Mouse (Mus musculus): ENCODE measurements around the gene Numa1. TPM values are rescaled to one million over a fixed set of nuclear protein-coding genes. Genes with fewer than 3 reads are reported as not detected.

The Numa1 gene
- 39.7 and 41.7 TPM in 2 replicates for polyA plus RNA-seq (2015; fragmentation: Nextera tagmentation; extraction: Ambion mirVana)

- ATAC-seq (ENCODE audit: extremely low read depth, insufficient number of reproducible peaks, low FRiP score, low TSS enrichment), result peak; percentile 97
- H3K27me3 ChIP-seq (replicated peaks), result no peaks in the 10 kb centered on the region
- H3K4me2 ChIP-seq, result peak within 1 kb of the TSS; percentile 82
- H3K27ac ChIP-seq (replicated peaks), result peak within 1 kb of the TSS; percentile 80
- H3K9ac ChIP-seq, result peak within 1 kb of the TSS; percentile 93
- peaks cover 34% of the 10 kb centered on the region for H3K4me1 ChIP-seq
- WGBS, result under 1% methylated on average over 40 of the region's 40 CpGs
- H3K36me3 ChIP-seq, result 0 out of 2 replicates have a peak, but pooled peaks cover 4% of the 10 kb centered on the region
- H3K9me3 ChIP-seq, result no peaks in the 10 kb centered on the region
- H3K4me3 ChIP-seq, result peak within 1 kb of the TSS; percentile 89
Observed at GRCm38 (mm10) chr7:101933751-101934240, at the start of gene Numa1, which contains the start of gene Lrrc51. Gene Numa1, plus strand, starts transcription at chr7:101934111. Gene Lrrc51, minus strand, starts transcription at chr7:101933895.

DNA sequence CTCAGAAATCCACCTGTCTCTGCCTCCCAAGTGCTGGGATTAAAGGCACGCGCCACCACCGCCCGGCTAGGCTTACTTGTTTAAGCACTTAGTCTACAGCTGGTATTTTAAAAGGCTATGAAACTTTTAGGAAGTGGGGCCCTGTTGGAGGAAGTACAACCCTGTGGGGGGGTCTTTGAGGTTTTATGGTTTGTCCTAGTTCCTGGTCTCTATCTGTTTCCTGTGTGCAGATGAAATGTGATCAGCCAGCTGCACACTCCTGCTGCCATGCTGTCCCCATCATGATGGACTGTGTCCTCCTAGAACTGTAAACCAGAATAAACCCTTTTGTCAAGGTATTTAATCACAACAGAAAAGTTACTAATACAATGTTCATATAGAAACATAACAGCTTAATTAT, 49.8 kb upstream of the Numa1 start:
- Histone ChIP-seq H3K4me1 (no peaks in the 10 kb centered on the region), H3K27ac (replicated peaks) (no peak overlapping the region), H3K4me3 (no peak overlapping the region), H3K9ac (no peak overlapping the region), H3K9me3 (no peaks in the 10 kb centered on the region), H3K4me2 (no peak overlapping the region), H3K36me3 (no peaks in the 10 kb centered on the region), H3K27me3 (replicated peaks) (0 out of 2 replicates have a peak, but pooled peaks cover 2% of the 10 kb centered on the region)
- no peak for ATAC-seq (ENCODE audit: extremely low read depth, insufficient number of reproducible peaks, low FRiP score, low TSS enrichment)
- 96% methylated on average over 4 of the region's 4 CpGs for WGBS

- Histone ChIP-seq H3K27ac (replicated peaks) (no peak overlapping the region), H3K36me3 (no peaks in the 10 kb centered on the region), H3K9me3 (no peaks in the 10 kb centered on the region), H3K4me3 (no peak overlapping the region), H3K27me3 (replicated peaks) (0 out of 2 replicates have a peak, but pooled peaks cover 3% of the 10 kb centered on the region), H3K9ac (no peak overlapping the region), H3K4me1 (no peaks in the 10 kb centered on the region), H3K4me2 (no peak overlapping the region)
- WGBS, result 72% methylated on average over 6 of the region's 6 CpGs
- ATAC-seq (ENCODE audit: extremely low read depth, insufficient number of reproducible peaks, low FRiP score, low TSS enrichment), result no peak
Observed at GRCm38 (mm10) chr7:101886274-101886673, 47.6 kb upstream of the Numa1 start.

DNA sequence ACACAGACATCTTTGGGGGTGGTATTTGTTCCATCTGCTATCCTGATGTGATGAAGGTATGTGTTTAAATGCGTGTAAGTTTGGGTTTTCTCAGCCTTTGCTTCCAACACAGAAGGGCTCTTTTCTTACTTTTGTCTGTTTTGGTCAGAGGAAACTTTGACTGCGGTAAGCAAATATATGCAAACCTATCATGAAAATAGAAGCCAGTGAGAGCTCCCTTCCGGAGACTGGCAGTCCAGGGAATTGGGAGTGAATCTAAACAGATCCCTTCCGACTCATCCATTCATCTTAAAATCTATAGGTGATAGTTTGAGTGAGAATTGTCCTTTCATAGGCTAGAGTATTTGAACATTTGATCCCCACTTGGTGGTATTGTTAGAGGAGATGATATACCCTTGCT, 45.5 kb upstream of the Numa1 start:
- Histone ChIP-seq H3K27ac (replicated peaks) (no peak overlapping the region), H3K9ac (no peak overlapping the region), H3K4me1 (no peaks in the 10 kb centered on the region), H3K4me2 (no peak overlapping the region), H3K4me3 (no peak overlapping the region), H3K36me3 (no peaks in the 10 kb centered on the region), H3K27me3 (replicated peaks) (0 out of 2 replicates have a peak, but pooled peaks cover 3% of the 10 kb centered on the region), H3K9me3 (no peaks in the 10 kb centered on the region)
- no peak for ATAC-seq (ENCODE audit: extremely low read depth, insufficient number of reproducible peaks, low FRiP score, low TSS enrichment)
- WGBS, result 75% methylated on average over 4 of the region's 4 CpGs

DNA sequence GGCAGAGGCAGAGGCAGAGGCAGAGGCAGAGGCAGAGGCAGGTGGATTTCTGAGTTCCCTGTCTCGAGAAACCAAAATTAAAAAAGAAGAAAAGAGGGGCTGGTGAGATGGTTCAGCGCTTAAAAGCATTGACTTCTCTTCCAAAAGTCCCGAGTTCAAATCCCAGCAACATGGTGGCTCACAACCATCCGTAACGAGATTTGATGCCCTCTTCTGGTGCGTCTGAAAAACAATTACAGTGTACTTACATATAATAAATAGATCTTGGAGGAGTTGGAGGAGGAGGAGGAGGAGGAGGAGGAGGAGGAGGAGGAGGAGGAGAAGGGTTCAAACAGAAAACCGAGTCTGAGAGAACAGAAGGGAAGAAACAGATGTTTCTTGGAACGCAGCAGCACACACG, 38.2 kb upstream of the Numa1 start:
- H3K9me3 ChIP-seq, result no peaks in the 10 kb centered on the region
- peaks cover 14% of the 10 kb centered on the region for H3K36me3 ChIP-seq
- 34% methylated on average over 9 of the region's 9 CpGs for WGBS
- H3K4me3 ChIP-seq, result peak overlapping the region; percentile 66
- ATAC-seq (ENCODE audit: extremely low read depth, insufficient number of reproducible peaks, low FRiP score, low TSS enrichment), result no peak
- peaks cover 9% of the 10 kb centered on the region for H3K4me1 ChIP-seq
- H3K9ac ChIP-seq, result peak overlapping the region; percentile 80
- H3K27ac ChIP-seq (replicated peaks), result peak overlapping the region; percentile 89
- H3K4me2 ChIP-seq, result peak overlapping the region; percentile 73
- no peaks in the 10 kb centered on the region for H3K27me3 ChIP-seq (replicated peaks)

DNA sequence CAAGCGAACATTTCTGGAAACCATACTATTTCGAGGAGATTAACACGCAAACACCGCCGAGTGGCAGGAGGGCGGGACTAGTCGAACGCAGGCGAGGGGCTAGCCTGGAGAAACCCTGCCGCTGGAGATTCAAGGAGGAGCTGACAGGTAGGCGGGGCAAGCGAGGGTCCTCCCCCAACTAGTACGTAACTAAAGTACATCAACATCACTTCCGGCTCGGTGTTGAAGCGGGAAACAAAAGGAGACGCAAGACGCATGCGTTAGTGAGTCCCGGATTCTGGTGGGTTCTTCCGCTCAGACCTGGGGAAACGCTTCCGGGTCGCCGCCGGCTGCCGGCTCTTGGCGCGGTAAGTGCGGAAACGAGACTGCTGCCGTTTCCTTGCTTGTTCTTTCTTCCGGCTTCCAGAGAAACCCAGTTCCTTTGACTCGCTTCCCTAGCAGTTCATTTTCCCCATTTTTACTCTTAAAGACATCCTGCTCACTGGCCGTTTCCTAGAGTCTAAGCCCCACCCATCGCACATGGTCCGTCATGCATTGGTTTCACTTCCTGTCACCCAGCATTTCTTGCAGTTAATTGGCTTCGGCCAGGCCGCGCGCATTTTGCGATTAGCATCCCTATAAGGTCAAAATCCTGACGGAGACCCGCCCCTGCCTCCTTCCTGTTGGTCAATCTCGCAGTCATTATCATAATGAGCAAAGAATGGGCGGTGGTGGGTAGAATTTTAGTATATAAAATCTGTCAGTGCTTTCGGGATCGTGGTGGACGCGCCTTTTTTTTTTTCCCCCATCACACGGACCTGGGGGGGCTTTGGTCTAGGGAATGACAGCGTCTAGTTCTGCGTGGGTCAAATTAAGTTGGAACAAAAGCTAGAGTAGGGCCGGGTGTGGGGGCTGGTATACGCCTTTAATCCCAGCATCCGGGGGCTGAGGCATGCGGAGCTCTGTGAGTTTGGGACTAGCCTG, 37.5 kb upstream of the Numa1 start:
- Histone ChIP-seq H3K4me3 (peak overlapping the region; percentile 66), H3K27me3 (replicated peaks) (no peaks in the 10 kb centered on the region), H3K27ac (replicated peaks) (peak overlapping the region; percentile 89), H3K4me1 (peaks cover 9% of the 10 kb centered on the region), H3K36me3 (peaks cover 14% of the 10 kb centered on the region), H3K9me3 (no peaks in the 10 kb centered on the region), H3K4me2 (peak overlapping the region; percentile 73), H3K9ac (peak overlapping the region; percentile 82)
- WGBS, result under 1% methylated on average over 57 of the region's 57 CpGs
- peak; percentile 95 for ATAC-seq (ENCODE audit: extremely low read depth, insufficient number of reproducible peaks, low FRiP score, low TSS enrichment)

GRCm38 (mm10) chr7:101900331-101901097, 33.4 kb upstream of the Numa1 start:
- Histone ChIP-seq H3K4me1 (peaks cover 14% of the 10 kb centered on the region), H3K4me2 (no peak overlapping the region), H3K27me3 (replicated peaks) (no peaks in the 10 kb centered on the region), H3K4me3 (no peak overlapping the region), H3K27ac (replicated peaks) (no peak overlapping the region), H3K36me3 (peaks cover 25% of the 10 kb centered on the region), H3K9me3 (peaks cover 4% of the 10 kb centered on the region; the same call in 1 of the 2 replicates), H3K9ac (0 out of 2 replicates have a peak overlapping the region, but pooled peaks have one; percentile 8)
- no peak for ATAC-seq (ENCODE audit: extremely low read depth, insufficient number of reproducible peaks, low FRiP score, low TSS enrichment)
- WGBS, result 90% methylated on average over 16 of the region's 16 CpGs

DNA sequence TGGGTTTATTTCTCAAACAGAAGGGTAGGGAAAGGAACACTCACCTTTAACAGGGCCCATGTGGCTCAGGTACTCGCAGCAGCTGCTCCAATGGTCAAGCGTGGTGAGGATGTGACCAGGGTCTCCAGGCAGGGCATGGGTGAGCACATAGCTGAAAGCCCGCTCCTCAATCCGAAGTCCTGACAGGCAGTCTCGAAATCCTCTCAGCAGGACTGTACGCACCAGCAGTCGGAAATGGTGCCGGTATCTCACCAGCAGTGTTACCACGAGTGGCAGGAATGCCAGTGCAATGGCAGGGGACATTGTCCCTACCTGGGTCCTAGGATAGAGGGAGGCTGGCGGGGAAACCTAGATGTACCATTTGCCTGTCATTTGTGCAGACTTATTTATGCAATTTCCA, 31.9 kb upstream of the Numa1 start:
- ATAC-seq (ENCODE audit: extremely low read depth, insufficient number of reproducible peaks, low FRiP score, low TSS enrichment), result no peak
- Histone ChIP-seq H3K4me3 (no peak overlapping the region), H3K4me2 (no peak overlapping the region), H3K36me3 (peaks cover 25% of the 10 kb centered on the region), H3K27me3 (replicated peaks) (no peaks in the 10 kb centered on the region), H3K9ac (no peak overlapping the region), H3K4me1 (peaks cover 21% of the 10 kb centered on the region), H3K9me3 (peaks cover 4% of the 10 kb centered on the region; the same call in 1 of the 2 replicates), H3K27ac (replicated peaks) (no peak overlapping the region)
- 92% methylated on average over 10 of the region's 10 CpGs for WGBS

- H3K27me3 ChIP-seq (replicated peaks), result no peaks in the 10 kb centered on the region
Observed at GRCm38 (mm10) chr7:101902846-101903245, 31.1 kb upstream of the Numa1 start.

DNA sequence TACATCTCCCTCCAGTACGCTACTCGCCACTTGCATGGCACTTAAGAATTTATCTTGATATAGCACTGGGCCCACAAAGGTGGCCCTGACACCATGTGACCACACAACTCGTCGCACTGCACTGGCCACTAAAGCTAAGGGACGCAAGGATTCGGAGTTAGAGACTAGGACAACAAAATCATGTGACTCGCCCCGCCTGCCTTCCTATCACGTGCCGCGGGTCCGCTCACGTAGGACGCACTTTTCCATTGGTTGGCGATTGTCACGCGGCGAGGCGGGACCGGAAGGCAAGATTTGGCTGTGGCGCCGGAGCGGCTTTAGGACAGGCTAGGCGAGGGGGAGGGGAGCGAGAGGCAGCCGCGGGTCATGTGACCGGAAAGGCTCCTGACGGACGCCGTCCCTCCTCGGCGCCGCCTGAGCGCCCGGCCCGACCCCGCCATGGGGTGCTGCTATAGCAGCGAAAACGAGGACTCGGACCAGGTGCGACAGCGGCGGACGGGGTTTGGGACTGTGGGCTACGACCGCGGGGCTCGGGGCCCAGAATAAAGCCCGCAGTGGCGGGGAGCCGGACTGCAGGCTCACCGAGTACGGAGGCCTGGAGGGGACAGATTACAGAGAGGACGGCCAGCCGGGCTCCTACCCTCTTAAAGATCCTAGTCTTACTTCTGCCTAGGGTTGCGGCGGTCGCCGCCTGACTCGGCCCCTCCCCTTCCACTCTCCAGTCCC, 28.2 kb upstream of the Numa1 start, which contains the start of gene Lamtor1:
TSS of gene Lamtor1 (plus strand) at position 344 of the 726 bp plus-strand sequence.
- under 1% methylated on average over 61 of the region's 61 CpGs for WGBS
- H3K27ac ChIP-seq (replicated peaks), result peak within 1 kb of the TSS; percentile 95
- ATAC-seq (ENCODE audit: extremely low read depth, insufficient number of reproducible peaks, low FRiP score, low TSS enrichment), result peak; percentile 97
- H3K4me3 ChIP-seq, result peak within 1 kb of the TSS; percentile 67
- H3K4me2 ChIP-seq, result peak within 1 kb of the TSS; percentile 74
- H3K27me3 ChIP-seq (replicated peaks), result no peaks in the 10 kb centered on the region
- peaks cover 4% of the 10 kb centered on the region; the same call in 1 of the 2 replicates for H3K9me3 ChIP-seq
- H3K9ac ChIP-seq, result peak within 1 kb of the TSS; percentile 88
- peaks cover 23% of the 10 kb centered on the region for H3K36me3 ChIP-seq
- H3K4me1 ChIP-seq, result peaks cover 36% of the 10 kb centered on the region

More at GRCm38 (mm10) chr7:101902846-101903245, 31.1 kb upstream of the Numa1 start:
- H3K9me3 ChIP-seq, result peaks cover 4% of the 10 kb centered on the region; the same call in 1 of the 2 replicates
- peaks cover 23% of the 10 kb centered on the region for H3K4me1 ChIP-seq
- no peak overlapping the region for H3K4me3 ChIP-seq
- H3K36me3 ChIP-seq, result peaks cover 25% of the 10 kb centered on the region
- H3K27ac ChIP-seq (replicated peaks), result no peak overlapping the region
- no peak overlapping the region for H3K9ac ChIP-seq
- ATAC-seq (ENCODE audit: extremely low read depth, insufficient number of reproducible peaks, low FRiP score, low TSS enrichment), result no peak
- H3K4me2 ChIP-seq, result no peak overlapping the region
